Mouse (Mus musculus) layer of hippocampus, postnatal 36 days (tissue): Measurements from ENCODE around the gene Mid1. TPM values are rescaled to one million over a fixed set of nuclear protein-coding genes. Genes with fewer than 3 reads are reported as not detected.
"Not testable (repeated sequence)": the region's sequence is repeated elsewhere in the genome, so short reads cannot be mapped to it uniquely, and the experiment has no call there.

ENCODE experiments used
- DNase-seq, 2 experiments: peaks; one replicate each; pipeline ENCODE4 v3.0.0; 2022
- total RNA-seq, 2 experiments: library from RNA; stranded (reverse); gene quantifications; 2 replicates each; pipeline ENCODE4 v1.2.3; 2021

The Mid1 gene
- total RNA-seq, 2 experiments from 2014 or later = 18.3 to 33.6 TPM

DNA sequence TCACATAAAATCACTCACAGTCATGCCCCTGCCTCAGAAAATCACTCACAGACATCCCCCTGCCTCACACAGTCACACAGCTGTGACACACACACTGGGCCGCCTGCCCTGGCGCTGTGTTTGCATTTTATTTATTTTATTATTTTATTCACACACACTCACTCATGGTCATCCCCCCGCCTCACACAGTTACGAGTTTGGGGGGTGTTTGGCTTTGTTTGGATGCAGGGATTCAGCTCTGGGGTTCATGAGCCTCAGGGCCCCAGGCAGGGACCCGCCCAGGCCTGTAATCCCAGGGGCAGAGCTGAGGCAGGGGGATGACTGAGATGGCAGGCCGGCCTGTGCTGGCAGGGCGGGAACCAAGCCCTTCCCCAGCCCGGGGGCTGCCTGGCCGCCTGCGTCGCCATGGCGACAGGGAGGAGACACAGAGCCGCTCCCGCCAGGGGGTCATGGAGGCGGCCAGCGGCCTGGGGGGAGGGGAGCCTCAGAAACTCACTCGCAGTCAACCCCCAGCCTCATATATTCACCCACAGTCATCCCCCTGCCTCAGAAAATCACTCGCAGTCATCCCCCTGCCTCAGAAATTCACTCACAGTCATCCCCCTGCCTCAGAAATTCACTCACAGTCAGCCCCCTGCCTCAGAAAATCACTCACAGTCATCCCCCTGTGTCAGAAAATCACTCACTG lies 317.7 kb downstream of the Mid1 start:
- DNase-seq = not testable (repeated sequence)

DNA sequence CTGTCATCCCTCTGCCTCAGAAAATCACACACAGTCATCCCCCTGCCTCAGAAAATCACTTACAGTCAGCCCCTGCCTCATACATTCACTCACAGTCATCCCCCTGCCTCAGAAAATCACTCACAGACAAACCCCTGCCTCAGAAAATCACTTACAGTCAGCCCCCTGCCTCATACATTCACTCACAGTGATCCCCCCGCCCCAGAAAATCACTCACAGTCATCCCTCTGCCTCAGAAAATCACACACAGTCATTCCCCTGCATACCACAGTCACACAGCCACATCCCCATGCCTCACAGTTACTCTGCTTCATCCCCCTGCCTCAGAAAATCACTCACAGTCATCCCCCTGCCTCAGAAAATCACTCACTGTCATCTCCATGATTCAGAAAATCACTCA lies 318.5 kb downstream of the Mid1 start:
- not testable (repeated sequence) for DNase-seq

DNA sequence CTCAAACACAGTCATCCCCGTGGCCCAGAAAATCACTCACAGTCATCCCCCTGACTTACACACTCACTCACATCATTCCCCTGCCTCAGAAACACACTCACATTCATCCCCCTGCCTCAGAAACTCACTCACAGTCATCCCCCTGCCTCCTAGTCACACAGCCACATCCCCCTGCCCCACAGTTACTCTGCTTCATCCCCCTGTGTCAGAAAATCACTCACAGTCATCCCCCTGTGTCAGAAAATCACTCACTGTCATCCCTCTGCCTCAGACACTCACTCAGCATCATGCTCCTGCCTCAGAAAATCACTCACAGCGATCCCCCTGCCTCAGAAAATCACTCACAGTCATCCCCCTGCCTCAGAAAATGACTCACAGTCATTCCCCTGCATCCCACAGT lies 319.2 kb downstream of the Mid1 start:
- DNase-seq = not testable (repeated sequence)

DNA sequence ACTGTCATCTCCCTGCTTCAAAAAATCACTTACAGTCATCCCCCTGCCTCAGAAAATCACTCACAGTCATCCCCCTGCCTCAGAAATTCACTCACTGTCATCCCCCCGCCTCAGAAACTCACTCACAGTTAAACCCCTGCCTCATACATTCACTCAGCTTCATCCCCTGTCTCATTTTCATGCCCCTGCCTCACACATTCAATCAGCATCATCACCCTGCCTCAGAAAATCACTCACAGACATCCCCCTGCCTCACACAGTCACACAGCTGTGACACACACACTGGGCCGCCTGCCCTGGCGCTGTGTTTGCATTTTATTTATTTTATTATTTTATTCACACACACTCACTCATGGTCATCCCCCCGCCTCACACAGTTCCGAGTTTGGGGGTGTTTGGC lies 319.8 kb downstream of the Mid1 start:
- not testable (repeated sequence) for DNase-seq

DNA sequence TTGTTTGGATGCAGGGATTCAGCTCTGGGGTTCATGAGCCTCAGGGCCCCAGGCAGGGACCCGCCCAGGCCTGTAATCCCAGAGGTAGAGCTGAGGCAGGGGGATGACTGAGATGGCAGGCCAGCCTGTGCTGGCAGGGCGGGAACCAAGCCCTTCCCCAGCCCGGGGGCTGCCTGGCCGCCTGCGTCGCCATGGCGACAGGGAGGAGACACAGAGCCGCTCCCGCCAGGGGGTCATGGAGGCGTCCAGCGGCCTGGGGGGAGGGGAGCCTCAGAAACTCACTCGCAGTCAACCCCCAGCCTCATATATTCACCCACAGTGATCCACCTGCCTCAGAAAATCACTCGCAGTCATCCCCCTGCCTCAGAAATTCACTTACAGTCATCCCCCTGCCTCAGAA lies 320.2 kb downstream of the Mid1 start:
- DNase-seq = peak in 1 of 2 experiments; percentile 28

DNA sequence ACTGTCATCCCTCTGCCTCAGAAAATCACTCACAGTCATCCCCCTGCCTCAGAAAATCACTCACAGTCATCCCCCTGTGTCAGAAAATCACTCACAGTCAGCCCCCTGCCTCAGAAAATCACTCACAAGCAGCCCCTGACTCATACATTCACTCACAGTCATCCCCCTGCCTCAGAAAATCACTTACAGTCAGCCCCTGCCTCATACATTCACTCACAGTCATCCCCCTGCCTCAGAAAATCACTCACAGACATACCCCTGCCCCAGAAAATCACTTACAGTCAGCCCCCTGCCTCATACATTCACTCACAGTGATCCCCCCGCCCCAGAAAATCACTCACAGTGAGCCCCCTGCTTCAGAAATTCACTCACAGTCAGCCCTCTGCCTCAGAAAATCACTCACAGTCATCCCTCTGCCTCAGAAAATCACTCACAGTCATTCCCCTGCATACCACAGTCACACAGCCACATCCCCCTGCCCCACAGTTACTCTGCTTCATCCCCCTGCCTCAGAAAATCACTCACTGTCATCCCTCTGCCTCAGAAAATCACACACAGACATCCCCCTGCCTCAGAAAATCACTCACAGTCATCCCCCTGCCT lies 320.8 kb downstream of the Mid1 start:
- DNase-seq = not testable (repeated sequence)

DNA sequence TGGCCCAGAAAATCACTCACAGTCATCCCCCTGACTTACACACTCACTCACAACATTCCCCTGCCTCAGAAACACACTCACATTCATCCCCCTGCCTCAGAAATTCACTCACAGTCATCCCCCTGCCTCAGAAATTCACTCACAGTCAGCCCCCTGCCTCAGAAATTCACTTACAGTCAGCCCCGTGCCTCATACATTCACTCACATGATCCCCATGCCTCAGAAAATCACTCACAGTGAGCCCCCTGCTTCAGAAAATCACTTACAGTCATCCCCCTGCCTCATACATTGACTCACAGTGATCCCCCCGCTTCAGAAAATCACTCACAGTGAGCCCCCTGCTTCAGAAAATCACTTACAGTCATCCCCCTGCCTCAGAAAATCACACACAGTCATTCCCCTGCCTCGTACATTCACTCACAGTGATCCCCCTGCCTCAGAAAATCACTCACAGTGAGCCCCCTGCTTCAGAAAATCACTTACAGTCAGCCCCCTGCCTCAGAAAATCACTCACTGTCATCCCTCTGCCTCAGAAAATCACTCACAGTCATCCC lies 321.8 kb downstream of the Mid1 start:
- DNase-seq = not testable (repeated sequence)

DNA sequence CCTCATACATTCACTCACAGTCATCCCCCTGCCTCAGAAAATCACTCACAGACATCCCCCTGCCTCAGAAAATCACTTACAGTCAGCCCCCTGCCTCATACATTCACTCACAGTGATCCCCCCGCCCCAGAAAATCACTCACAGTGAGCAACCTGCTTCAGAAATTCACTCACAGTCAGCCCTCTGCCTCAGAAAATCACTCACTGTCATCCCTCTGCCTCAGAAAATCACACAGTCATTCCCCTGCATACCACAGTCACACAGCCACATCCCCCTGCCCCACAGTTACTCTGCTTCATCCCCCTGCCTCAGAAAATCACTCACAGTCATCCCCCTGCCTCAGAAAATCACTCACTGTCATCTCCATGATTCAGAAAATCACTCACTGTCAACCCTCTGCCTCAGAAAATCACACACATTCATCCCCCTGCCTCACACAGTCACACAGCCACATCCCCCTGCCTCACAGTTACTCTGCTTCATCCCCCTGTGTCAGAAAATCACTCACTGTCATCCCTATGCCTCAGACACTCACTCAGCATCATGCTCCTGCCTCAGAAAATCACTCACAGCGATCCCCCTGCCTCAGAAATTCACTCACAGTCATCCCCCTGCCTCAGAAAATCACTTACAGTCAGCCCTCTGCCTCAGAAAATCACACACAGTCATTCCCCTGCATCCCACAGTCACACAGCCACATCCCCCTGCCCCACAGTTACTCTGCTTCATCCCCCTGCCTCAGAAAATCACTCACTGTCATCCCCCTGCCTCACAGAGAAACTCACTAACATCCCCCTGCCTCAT lies 322.6 kb downstream of the Mid1 start:
- not testable (repeated sequence) for DNase-seq

DNA sequence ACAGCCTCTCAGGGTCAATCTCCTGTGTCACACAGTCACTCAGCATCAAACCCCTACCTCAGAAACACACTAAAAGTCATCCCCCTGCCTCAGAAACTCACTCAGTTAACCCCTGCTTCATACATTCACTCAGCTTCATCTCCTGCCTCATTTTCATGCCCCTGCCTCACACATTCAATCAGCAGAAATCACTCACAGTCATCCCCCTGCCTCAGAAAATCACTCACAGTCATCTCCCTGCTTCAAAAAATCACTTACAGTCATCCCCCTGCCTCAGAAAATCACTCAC lies 323.1 kb downstream of the Mid1 start:
- DNase-seq = not testable (repeated sequence)

DNA sequence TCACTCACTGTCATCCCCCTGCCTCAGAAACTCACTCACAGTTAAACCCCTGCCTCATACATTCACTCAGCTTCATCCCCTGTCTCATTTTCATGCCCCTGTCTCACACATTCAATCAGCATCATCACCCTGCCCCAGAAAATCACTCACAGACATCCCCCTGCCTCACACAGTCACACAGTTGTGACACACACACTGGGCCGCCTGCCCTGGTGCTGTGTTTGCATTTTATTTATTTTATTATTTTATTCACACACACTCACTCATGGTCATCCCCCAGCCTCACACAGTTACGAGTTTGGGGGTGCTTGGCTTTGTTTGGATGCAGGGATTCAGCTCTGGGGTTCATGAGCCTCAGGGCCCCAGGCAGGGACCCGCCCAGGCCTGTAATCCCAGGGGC lies 323.6 kb downstream of the Mid1 start:
- peak in 1 of 2 experiments; percentile 56 for DNase-seq

DNA sequence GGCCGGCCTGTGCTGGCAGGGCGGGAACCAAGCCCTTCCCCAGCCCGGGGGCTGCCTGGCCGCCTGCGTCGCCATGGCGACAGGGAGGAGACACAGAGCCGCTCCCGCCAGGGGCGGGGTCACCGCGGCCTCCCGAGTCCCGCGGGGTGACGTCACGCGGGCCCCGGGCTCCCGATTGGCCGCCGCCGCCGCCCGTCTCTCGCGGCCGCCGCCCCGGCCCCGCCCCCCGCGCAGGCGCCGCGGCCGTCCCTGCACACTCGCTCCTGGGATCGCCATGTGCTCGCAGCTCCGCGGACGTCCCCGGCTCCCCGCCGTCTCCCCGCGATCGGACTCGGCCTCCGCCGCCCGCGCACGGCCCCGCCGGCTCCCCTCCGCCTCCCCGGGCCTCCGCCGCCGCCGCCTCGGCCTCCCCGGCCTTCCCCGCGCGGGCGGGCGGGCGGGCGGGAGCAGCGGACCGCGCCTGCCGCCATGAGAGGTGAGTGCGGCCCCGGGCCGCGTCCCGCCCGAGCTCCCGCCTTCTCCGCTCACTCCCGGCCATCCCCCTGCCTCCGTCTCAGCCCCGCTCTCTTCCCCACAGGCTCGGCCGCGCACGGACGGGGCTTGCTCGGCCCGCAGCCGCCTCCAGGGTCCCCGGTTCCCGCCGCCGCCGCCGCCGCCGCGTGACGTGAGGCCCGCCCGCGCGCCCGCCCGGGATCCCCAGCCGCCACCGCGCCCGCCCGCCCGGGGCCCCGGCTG lies 324.2 kb downstream of the Mid1 start, which contains the start of gene Gm21887:
Gene Gm21887, plus strand, starts transcription at position 644 of the 735 bp plus-strand sequence.
- peak; percentile 96 to 99 for DNase-seq

DNA sequence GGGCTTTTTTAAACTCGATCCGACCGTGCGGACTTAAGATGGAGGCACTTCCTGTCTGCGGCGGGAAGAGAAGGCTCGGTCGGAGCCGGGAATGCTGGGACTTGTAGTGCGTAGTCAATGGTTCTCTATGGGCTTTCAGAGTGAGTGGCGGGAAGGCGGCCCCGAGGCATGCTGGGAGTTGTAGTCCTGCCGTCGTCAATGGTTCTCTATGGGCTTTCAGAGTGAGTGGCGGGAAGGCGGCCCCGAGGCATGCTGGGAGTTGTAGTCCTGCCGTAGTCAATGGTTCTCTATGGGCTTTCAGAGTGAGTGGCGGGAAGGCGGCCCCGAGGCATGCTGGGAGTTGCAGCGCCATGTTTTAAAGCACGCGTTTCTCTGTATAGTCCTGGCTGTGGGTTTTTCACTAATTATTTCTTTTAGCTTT lies 324.8 kb downstream of the Mid1 start:
- peak; percentile 100 for DNase-seq

DNA sequence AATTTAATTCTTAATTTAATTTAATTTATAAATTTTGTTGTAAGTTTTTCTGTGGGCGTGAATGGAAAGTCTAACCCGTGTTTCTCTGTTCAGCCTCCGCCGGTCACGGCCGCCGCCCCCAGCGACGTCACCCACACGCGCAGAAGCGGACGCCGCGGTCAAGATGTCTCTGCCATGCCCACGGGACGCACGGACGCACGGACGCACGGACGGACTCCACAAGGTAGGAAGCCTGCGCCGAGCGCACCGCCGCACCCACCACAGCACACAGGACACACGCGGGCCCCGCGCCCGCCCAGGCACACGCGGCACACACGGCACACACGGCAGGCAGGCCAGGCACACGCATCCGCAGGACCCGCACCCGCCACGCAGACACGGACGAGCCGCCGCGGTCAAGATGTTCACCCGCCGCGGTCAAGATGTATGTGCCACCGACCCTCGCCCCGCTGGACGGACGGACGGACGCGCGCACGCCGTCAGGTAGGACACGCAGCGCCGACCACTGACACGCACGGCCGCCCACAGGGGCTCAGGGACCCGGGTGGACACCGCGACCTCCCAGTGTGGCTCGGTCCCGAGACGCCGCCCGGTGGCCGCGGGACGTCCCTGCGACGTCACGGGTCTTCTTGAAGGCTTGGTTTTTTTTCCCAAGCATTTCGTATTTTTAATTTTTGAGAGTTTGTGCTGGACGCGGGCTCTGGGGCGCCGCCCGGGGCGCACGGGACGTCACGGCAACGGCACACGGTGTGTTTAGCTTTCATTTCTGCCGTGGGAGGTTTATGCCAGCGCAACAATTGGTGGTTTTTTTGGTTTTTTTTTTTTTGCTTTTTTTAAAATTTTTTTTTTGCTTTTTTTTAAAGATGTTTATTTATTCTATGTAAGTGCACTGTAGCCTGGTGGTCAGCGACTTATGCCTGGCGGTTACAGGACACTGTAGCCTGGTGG lies 325.9 kb downstream of the Mid1 start:
- DNase-seq = peak in 1 of 2 experiments; percentile 71

DNA sequence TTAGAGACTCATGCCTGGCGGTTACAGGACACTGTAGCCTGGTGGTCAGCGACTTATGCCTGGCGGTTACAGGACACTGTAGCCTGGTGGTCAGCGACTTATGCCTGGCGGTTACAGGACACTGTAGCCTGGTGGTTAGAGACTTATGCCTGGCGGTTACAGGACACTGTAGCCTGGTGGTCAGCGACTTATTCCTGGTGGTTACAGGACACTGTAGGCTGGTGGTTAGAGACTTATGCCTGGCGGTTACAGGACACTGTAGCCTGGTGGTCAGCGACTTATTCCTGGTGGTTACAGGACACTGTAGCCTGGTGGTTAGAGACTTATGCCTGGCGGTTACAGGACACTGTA lies 326.5 kb downstream of the Mid1 start:
- DNase-seq = not testable (repeated sequence)

DNA sequence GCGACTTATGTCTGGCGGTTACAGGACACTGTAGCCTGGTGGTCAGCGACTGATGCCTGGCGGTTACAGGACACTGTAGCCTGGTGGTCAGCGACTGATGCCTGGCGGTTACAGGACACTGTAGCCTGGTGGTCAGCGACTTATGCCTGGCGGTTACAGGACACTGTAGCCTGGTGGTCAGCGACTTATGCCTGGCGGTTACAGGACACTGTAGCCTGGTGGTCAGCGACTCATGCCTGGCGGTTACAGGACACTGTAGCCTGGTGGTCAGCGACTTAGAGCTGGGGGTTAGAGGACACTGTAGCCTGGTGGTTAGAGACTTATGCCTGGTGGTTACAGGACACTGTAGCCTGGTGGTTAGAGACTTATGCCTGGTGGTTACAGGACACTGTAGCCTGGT lies 328.4 kb downstream of the Mid1 start:
- not testable (repeated sequence) for DNase-seq

DNA sequence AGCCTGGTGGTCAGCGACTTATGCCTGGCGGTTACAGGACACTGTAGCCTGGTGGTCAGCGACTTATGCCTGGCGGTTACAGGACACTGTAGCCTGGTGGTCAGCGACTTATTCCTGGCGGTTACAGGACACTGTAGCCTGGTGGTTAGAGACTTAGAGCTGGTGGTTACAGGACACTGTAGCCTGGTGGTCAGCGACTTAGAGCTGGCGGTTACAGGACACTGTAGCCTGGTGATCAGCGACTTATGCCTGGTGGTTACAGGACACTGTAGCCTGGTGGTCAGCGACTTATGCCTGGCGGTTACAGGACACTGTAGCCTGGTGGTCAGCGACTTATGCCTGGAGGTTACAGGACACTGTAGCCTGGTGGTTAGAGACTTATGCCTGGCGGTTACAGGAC lies 329.0 kb downstream of the Mid1 start:
- DNase-seq = not testable (repeated sequence)

DNA sequence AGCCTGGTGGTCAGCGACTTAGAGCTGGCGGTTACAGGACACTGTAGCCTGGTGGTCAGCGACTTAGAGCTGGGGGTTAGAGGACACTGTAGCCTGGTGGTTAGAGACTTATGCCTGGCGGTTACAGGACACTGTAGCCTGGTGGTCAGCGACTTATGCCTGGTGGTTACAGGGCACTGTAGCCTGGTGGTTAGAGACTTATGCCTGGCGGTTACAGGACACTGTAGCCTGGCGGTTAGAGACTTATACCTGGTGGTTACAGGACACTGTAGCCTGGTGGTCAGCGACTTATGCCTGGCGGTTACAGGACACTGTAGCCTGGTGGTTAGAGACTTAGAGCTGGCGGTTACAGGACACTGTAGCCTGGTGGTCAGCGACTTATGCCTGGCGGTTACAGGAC lies 330.9 kb downstream of the Mid1 start:
- not testable (repeated sequence) for DNase-seq

DNA sequence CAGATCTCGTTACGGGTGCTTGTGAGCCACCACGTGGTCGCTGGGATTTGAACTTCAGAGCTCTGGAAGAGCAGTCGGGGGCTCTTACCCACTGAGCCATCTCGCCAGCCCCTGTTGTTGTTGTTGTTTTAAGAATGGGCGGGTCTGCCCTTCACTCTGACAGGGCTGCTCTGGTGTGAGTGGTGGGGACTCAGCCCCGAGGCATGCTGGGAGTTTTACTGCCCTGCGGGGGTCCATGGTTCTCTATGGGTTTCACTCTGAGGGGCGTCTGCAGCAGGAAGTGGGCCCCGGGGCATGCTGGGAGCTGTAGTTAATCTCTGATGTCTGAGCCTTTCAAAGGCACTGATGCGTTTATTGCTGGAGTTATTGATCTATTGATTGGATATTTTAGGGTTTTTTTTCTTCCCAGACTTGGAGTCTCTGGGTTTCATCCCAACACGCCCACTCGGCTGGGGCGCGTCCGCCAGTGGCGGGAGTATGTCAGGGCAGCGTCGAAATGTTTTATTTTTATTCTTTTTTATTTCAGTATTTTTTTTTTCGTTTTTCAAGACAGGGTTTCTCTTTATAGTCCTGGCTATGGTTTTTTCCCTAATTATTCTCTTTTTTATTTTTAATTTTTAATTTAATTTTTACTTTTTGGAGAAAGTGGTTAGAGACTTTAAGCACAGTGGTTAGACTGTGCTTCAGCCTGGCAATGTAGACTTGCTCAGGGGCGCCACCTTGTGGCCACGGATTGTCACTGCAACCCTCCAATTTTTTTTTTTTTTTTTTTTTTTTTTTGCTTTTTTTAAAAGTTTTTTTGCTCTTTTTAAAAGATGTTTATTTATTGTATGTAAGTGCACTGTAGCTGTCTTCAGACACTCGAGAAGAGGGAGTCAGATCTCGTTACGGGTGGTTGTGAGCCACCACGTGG lies 332.6 kb downstream of the Mid1 start:
- DNase-seq = peak in 1 of 2 experiments; percentile 70

DNA sequence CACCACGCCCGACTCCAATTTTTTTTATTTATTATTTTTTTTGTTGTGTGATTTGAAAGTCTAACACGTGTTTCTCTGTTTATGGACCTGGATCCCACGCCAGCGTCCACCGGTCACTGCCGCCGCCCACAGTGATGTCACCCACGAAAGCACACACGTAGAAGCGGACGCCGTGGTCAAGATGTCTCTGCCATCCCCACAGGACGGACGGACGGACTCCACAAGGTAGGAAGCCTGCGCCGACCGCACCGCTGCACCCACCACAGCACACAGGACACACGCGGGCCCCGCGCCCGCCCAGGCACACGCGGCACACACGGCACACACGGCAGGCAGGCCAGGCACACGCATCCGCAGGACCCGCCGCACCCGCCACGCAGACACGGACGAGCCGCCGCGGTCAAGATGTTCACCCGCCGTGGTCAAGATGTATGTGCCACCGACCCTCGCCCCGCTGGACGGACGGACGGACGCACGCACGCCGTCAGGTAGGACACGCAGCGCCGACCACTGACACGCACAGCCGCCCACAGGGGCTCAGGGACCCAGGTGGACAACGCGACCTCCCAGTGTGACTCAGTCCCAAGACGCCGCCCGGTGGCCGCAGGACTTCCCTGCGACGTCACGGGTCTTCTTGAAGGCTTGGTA lies 333.7 kb downstream of the Mid1 start:
- peak in 1 of 2 experiments; percentile 53 for DNase-seq
